Mouse (Mus musculus): Measurements from ENCODE around the gene Alg2. TPM values are rescaled to one million over a fixed set of nuclear protein-coding genes. Genes with fewer than 3 reads are reported as not detected.
A peak's percentile ranks its signal among the peaks of the same experiment; 100 is the strongest.

Alg2 gene
- polyA plus RNA-seq, 1 experiment, result 24.2 TPM

DNA sequence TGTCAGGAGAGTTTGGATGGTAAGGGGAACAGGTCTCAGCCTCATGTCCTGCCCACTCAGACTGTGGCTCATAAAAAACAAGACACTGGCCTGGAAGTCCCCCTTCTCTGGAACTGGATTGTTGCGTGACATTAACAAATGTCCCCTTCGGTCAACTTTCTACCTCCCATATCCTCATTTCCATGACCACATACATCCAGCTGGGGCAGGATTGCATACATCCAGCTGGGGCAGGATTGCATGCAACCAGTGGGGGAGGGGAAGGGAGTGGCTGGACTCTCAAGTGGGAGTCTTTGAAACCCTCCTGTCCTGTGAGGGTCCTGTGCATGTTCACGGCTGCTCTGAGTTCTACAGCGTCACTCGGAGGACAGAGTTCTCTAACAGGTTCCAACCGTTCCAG is 17.1 kb upstream of the Alg2 start:
- no peak overlapping the region for H3K27ac ChIP-seq (ENCODE audit: insufficient read depth, low read depth, low read length)
- H3K27me3 ChIP-seq (replicated peaks; ENCODE audit: control insufficient read depth, insufficient read depth, low read length), result no peaks in the 10 kb centered on the region
- H3K4me1 ChIP-seq (ENCODE audit: control insufficient read depth, insufficient read depth, low read length), result no peaks in the 10 kb centered on the region
- no peak for TF ChIP-seq CTCF (conservative IDR thresholded peaks at IDR 0.05; ENCODE audit: insufficient read depth, insufficient read length, low read depth, low read length)
- TF ChIP-seq POLR2A (IDR thresholded peaks at IDR 0.05; ENCODE audit: low read depth, low read length), result no peak
- no peak overlapping the region for H3K4me3 ChIP-seq (ENCODE audit: insufficient read depth, low read depth, low read length)
- DNase-seq, result no peak
- 81% methylated on average over 6 of the region's 6 CpGs for WGBS
- no peaks in the 10 kb centered on the region for H3K36me3 ChIP-seq (ENCODE audit: control insufficient read depth, insufficient read depth, low read length)

DNA sequence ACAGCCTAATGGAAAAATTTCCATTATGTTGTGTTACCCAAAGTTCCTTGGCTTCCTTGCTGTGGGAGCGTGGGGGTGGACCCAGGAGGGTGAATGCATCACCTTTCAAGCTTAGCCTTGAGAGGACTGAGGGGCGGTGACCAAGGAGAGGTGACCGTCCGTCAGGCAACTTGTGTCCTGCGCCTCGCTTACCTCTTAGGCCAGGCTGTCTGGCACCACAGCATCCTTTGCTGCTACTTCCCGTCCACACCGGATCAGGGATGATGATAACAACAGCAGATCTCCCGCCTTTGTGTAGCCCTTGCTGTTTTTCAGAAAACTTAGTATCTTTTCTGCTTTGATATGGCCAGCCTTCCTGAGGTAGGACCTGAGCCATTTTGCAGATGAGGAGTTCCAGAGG is 6.4 kb upstream of the Alg2 start:
- Histone ChIP-seq H3K36me3 (ENCODE audit: control insufficient read depth, insufficient read depth, low read length) (no peaks in the 10 kb centered on the region), H3K4me1 (ENCODE audit: control insufficient read depth, insufficient read depth, low read length) (no peaks in the 10 kb centered on the region), H3K4me3 (ENCODE audit: insufficient read depth, low read depth, low read length) (no peak overlapping the region), H3K27me3 (replicated peaks; ENCODE audit: control insufficient read depth, insufficient read depth, low read length) (no peaks in the 10 kb centered on the region), H3K27ac (ENCODE audit: insufficient read depth, low read depth, low read length) (no peak overlapping the region)
- 95% methylated on average over 9 of the region's 9 CpGs for WGBS
- DNase-seq, result no peak
- TF ChIP-seq POLR2A (IDR thresholded peaks at IDR 0.05; ENCODE audit: low read depth, low read length) (no peak), CTCF (conservative IDR thresholded peaks at IDR 0.05; ENCODE audit: insufficient read depth, insufficient read length, low read depth, low read length) (no peak)

DNA sequence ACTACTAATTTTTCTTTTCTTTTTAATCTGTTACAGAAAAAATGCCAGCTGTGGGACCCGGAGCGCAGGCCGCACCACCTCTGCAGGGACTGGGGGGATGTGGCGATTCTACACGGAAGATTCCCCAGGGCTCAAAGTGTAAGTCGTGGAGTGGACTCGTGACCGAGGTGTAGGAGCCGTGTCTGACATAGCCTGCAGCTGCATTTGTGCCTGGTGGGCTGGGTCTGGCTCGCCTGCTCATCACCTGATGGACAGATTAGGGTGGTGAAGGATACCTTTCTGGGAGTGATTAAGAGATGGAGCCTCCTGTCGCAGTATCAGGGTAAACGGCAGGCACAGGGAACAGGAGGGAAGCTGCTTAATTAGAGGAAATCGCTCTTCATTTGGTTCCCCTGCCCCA is 6.0 kb upstream of the Alg2 start:
- WGBS, result 92% methylated on average over 13 of the region's 13 CpGs
- no peak overlapping the region for H3K4me3 ChIP-seq (ENCODE audit: insufficient read depth, low read depth, low read length)
- 0 out of 2 replicates have a peak, but pooled peaks cover 3% of the 10 kb centered on the region for H3K4me1 ChIP-seq (ENCODE audit: control insufficient read depth, insufficient read depth, low read length)
- H3K27ac ChIP-seq (ENCODE audit: insufficient read depth, low read depth, low read length), result no peak overlapping the region
- no peak for DNase-seq
- TF ChIP-seq CTCF (conservative IDR thresholded peaks at IDR 0.05; ENCODE audit: insufficient read depth, insufficient read length, low read depth, low read length) (no peak), POLR2A (IDR thresholded peaks at IDR 0.05; ENCODE audit: low read depth, low read length) (no peak)
- no peaks in the 10 kb centered on the region for H3K36me3 ChIP-seq (ENCODE audit: control insufficient read depth, insufficient read depth, low read length)
- no peaks in the 10 kb centered on the region for H3K27me3 ChIP-seq (replicated peaks; ENCODE audit: control insufficient read depth, insufficient read depth, low read length)

- H3K4me1 ChIP-seq (ENCODE audit: control insufficient read depth, insufficient read depth, low read length), result peaks cover 6% of the 10 kb centered on the region; the same call in 1 of the 2 replicates
- no peak overlapping the region for H3K27ac ChIP-seq (ENCODE audit: insufficient read depth, low read depth, low read length)
- TF ChIP-seq CTCF (conservative IDR thresholded peaks at IDR 0.05; ENCODE audit: insufficient read depth, insufficient read length, low read depth, low read length) (no peak), POLR2A (IDR thresholded peaks at IDR 0.05; ENCODE audit: low read depth, low read length) (no peak)
- no peaks in the 10 kb centered on the region for H3K36me3 ChIP-seq (ENCODE audit: control insufficient read depth, insufficient read depth, low read length)
- H3K27me3 ChIP-seq (replicated peaks; ENCODE audit: control insufficient read depth, insufficient read depth, low read length), result no peaks in the 10 kb centered on the region
- WGBS, result 91% methylated on average over 6 of the region's 6 CpGs
- no peak for DNase-seq
- no peak overlapping the region for H3K4me3 ChIP-seq (ENCODE audit: insufficient read depth, low read depth, low read length)
Observed at GRCm38 (mm10) chr4:47477539-47477938, 3.4 kb upstream of the Alg2 start.

GRCm38 (mm10) chr4:47474730-47475643 is 854 bp upstream of the Alg2 start:
- DNase-seq, result no peak
- Histone ChIP-seq H3K27ac (ENCODE audit: insufficient read depth, low read depth, low read length) (peak overlapping the region; percentile 98), H3K36me3 (ENCODE audit: control insufficient read depth, insufficient read depth, low read length) (no peaks in the 10 kb centered on the region), H3K27me3 (replicated peaks; ENCODE audit: control insufficient read depth, insufficient read depth, low read length) (no peaks in the 10 kb centered on the region), H3K4me3 (ENCODE audit: insufficient read depth, low read depth, low read length) (peak overlapping the region; percentile 82), H3K4me1 (ENCODE audit: control insufficient read depth, insufficient read depth, low read length) (peaks cover 6% of the 10 kb centered on the region; the same call in 1 of the 2 replicates)
- TF ChIP-seq POLR2A (IDR thresholded peaks at IDR 0.05; ENCODE audit: low read depth, low read length), result no peak
- TF ChIP-seq CTCF (conservative IDR thresholded peaks at IDR 0.05; ENCODE audit: insufficient read depth, insufficient read length, low read depth, low read length), result no peak
- 13% methylated on average over 31 of the region's 31 CpGs for WGBS

DNA sequence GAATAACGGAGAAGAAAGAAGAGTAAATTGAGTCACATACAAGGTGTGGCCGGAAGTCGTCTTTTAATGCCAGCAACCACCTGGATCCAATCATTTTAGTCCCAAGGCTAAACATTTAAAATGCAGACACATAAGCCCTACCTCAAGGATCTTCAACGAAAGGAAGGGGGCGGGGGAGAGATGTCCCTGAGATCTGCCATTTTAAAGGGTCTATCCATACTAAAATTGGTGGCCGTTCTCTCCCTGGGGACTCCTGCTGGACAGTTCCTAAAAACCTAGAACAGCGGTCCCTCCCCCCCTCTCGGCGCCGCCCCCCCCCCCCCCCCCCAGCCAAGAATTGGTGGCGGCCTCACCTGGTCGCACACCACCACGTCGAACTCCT is 556 bp downstream of the Alg2 start:
- Histone ChIP-seq H3K4me1 (ENCODE audit: control insufficient read depth, insufficient read depth, low read length) (peaks cover 6% of the 10 kb centered on the region; the same call in 1 of the 2 replicates), H3K27me3 (replicated peaks; ENCODE audit: control insufficient read depth, insufficient read depth, low read length) (no peaks in the 10 kb centered on the region), H3K36me3 (ENCODE audit: control insufficient read depth, insufficient read depth, low read length) (no peaks in the 10 kb centered on the region), H3K27ac (ENCODE audit: insufficient read depth, low read depth, low read length) (no peak overlapping the region; the same call in 1 of the 2 replicates), H3K4me3 (ENCODE audit: insufficient read depth, low read depth, low read length) (peak overlapping the region; percentile 82)
- no peak for DNase-seq
- WGBS, result 1% methylated on average over 13 of the region's 14 CpGs
- TF ChIP-seq CTCF (conservative IDR thresholded peaks at IDR 0.05; ENCODE audit: insufficient read depth, insufficient read length, low read depth, low read length) (0 out of 2 replicates have a peak, but pooled peaks have one; percentile 10), POLR2A (IDR thresholded peaks at IDR 0.05; ENCODE audit: low read depth, low read length) (no peak)

DNA sequence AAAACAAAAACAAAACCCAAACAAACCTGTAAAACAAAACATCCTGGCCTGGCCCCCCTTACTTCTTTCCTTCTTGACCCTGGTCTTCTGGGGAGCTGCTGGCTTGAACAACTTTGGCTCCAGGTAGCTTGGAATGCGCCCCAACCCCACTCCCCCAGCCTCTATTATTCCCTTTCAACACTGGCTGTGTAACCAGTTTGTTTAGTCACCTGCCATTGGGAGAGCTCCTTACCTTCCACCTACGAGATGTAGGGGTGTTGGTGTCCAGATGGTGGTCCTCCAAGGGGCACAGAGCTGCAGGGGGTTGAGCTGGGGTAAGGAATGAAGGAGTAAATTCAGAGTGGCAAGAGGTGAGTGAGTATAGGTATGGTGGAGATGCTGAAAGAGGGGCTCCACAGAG is 6.9 kb downstream of the Alg2 start:
- 95% methylated on average over 2 of the region's 2 CpGs for WGBS
- Histone ChIP-seq H3K36me3 (ENCODE audit: control insufficient read depth, insufficient read depth, low read length) (no peaks in the 10 kb centered on the region), H3K4me1 (ENCODE audit: control insufficient read depth, insufficient read depth, low read length) (no peaks in the 10 kb centered on the region)

More for the DNA sequence above, 6.9 kb downstream of the Alg2 start:
- H3K4me3 ChIP-seq (ENCODE audit: insufficient read depth, low read depth, low read length), result no peak overlapping the region
- no peaks in the 10 kb centered on the region for H3K27me3 ChIP-seq (replicated peaks; ENCODE audit: control insufficient read depth, insufficient read depth, low read length)
- DNase-seq, result no peak
- H3K27ac ChIP-seq (ENCODE audit: insufficient read depth, low read depth, low read length), result no peak overlapping the region
- TF ChIP-seq POLR2A (IDR thresholded peaks at IDR 0.05; ENCODE audit: low read depth, low read length), result no peak
- TF ChIP-seq CTCF (conservative IDR thresholded peaks at IDR 0.05; ENCODE audit: insufficient read depth, insufficient read length, low read depth, low read length), result no peak
